Mouse (Mus musculus) heart, embryonic 11.5 days (tissue): ENCODE results near the gene Oxsr1. TPM values are rescaled to one million over a fixed set of nuclear protein-coding genes. Genes with fewer than 3 reads are reported as not detected.

Experiments
- ATAC-seq: fragments of 200-750 bp; cut with Nextera tagmentation; replicated peaks from 2 replicates; pipeline ENCODE4 v1.8.0; 2017; ENCODE audit warnings: moderate library complexity; ENCODE audit not compliant: insufficient number of reproducible peaks, low FRiP score, low TSS enrichment
- H3K27ac ChIP-seq: fragments of 300-500 bp; sonication (generic); 2 replicates; pipeline ENCODE4 v1.5.1; 2014; ENCODE audit warnings: mild to moderate bottlenecking, low read depth, low read length
- H3K27me3 ChIP-seq: fragments of 300-500 bp; sonication (generic); 2 replicates; pipeline ENCODE4 v1.6.1; 2014; ENCODE audit warnings: mild to moderate bottlenecking, low read length, mixed read lengths; ENCODE audit not compliant: control insufficient read depth, insufficient read depth
- H3K36me3 ChIP-seq: fragments of 300-500 bp; sonication (generic); 2 replicates; pipeline ENCODE4 v1.6.1; 2014; ENCODE audit warnings: mild to moderate bottlenecking, low read length, moderate library complexity, mixed read lengths; ENCODE audit not compliant: control insufficient read depth, insufficient read depth
- H3K4me1 ChIP-seq: fragments of 300-500 bp; sonication (generic); 2 replicates; pipeline ENCODE4 v1.6.1; 2014; ENCODE audit warnings: low read length; ENCODE audit not compliant: control insufficient read depth, insufficient read depth
- H3K4me2 ChIP-seq: fragments of 300-500 bp; sonication (generic); 2 replicates; pipeline ENCODE4 v1.6.1; 2014; ENCODE audit warnings: mild to moderate bottlenecking, moderate library complexity
- H3K4me3 ChIP-seq: fragments of 300-500 bp; sonication (generic); 2 replicates; pipeline ENCODE4 v1.5.1; 2014; ENCODE audit warnings: low read depth, low read length
- H3K9ac ChIP-seq: fragments of 300-500 bp; sonication (generic); 2 replicates; pipeline ENCODE4 v1.6.1; 2014; ENCODE audit warnings: mild to moderate bottlenecking, low read depth, low read length, moderate library complexity
- H3K9me3 ChIP-seq: fragments of 300-500 bp; sonication (generic); replicated peaks from 2 replicates; pipeline ENCODE4 v1.6.1; 2016; ENCODE audit warnings: low read length; ENCODE audit not compliant: control insufficient read depth
- WGBS: fragments of 180-500 bp; shearing (Covaris S2); extraction: QIAGEN DNeasy Blood & Tissue Kit; methylation state at CpG from one replicate; pipeline ENCODE4 v1.1.7; 2014; ENCODE audit not compliant: insufficient replicate concordance; 5-methylcytosine and 5-hydroxymethylcytosine counted together
- polyA plus RNA-seq: library from polyadenylated mRNA; unstranded; fragments of >200 nt; fragmentation: Nextera tagmentation; extraction: Ambion mirVana; gene quantifications from 2 replicates; pipeline ENCODE4 v1.2.1, GENCODE M21; 2014

Oxsr1 gene
- polyA plus RNA-seq, 1 experiment from 2014 or later, result 9.9 TPM

- no peaks in the 10 kb centered on the region for H3K9me3 ChIP-seq
- peak within 1 kb of the TSS; percentile 97 for H3K4me2 ChIP-seq
- peak within 1 kb of the TSS; percentile 59 for H3K4me3 ChIP-seq
- ATAC-seq, result peak; percentile 84
- WGBS, result 3% methylated on average over 65 of the region's 65 CpGs
- no peak within 1 kb of the TSS for H3K27ac ChIP-seq
- H3K9ac ChIP-seq, result peak within 1 kb of the TSS; percentile 66
- H3K27me3 ChIP-seq, result peaks cover 2% of the 10 kb centered on the region; the same call in 1 of the 2 replicates
- H3K4me1 ChIP-seq, result no peaks in the 10 kb centered on the region
- H3K36me3 ChIP-seq, result no peaks in the 10 kb centered on the region
These were observed 35.3 kb upstream of the Oxsr1 start, which contains the start of gene Xylb for GRCm38 (mm10) chr9:119357331-119358057. TSS of gene Xylb (plus strand) at chr9:119357381.

- Histone ChIP-seq H3K4me3 (no peak overlapping the region), H3K4me1 (no peaks in the 10 kb centered on the region), H3K27me3 (peaks cover 2% of the 10 kb centered on the region; the same call in 1 of the 2 replicates), H3K9me3 (no peaks in the 10 kb centered on the region), H3K36me3 (0 out of 2 replicates have a peak, but pooled peaks cover 3% of the 10 kb centered on the region), H3K27ac (no peak overlapping the region), H3K4me2 (no peak overlapping the region), H3K9ac (no peak overlapping the region)
- ATAC-seq, result no peak
- WGBS, result 77% methylated on average over 6 of the region's 6 CpGs
These were observed 33.7 kb upstream of the Oxsr1 start for GRCm38 (mm10) chr9:119355943-119356342.

- no peak overlapping the region for H3K4me2 ChIP-seq
- no peak overlapping the region for H3K9ac ChIP-seq
- peaks cover 2% of the 10 kb centered on the region; the same call in 1 of the 2 replicates for H3K27me3 ChIP-seq
- H3K9me3 ChIP-seq, result no peaks in the 10 kb centered on the region
- H3K4me1 ChIP-seq, result no peaks in the 10 kb centered on the region
- no peak overlapping the region for H3K27ac ChIP-seq
- 69% methylated on average over 6 of the region's 6 CpGs for WGBS
- no peak for ATAC-seq
- peaks cover 9% of the 10 kb centered on the region; the same call in 1 of the 2 replicates for H3K36me3 ChIP-seq
- H3K4me3 ChIP-seq, result no peak overlapping the region
These were observed 31.7 kb upstream of the Oxsr1 start for GRCm38 (mm10) chr9:119353926-119354325.

- Histone ChIP-seq H3K27me3 (no peaks in the 10 kb centered on the region), H3K4me3 (no peak overlapping the region), H3K27ac (no peak overlapping the region), H3K9me3 (no peaks in the 10 kb centered on the region), H3K36me3 (peaks cover 11% of the 10 kb centered on the region; the same call in 1 of the 2 replicates), H3K4me1 (no peaks in the 10 kb centered on the region), H3K4me2 (no peak overlapping the region), H3K9ac (no peak overlapping the region)
- ATAC-seq, result peak; percentile 40; the same call in 1 of the 2 replicates
- WGBS, result 29% methylated on average over 4 of the region's 4 CpGs
These were observed 29.8 kb upstream of the Oxsr1 start for GRCm38 (mm10) chr9:119352060-119352459.

- H3K4me3 ChIP-seq, result no peak overlapping the region
- H3K4me2 ChIP-seq, result no peak overlapping the region
- H3K9ac ChIP-seq, result no peak overlapping the region
- H3K36me3 ChIP-seq, result peaks cover 15% of the 10 kb centered on the region
- no peaks in the 10 kb centered on the region for H3K9me3 ChIP-seq
- H3K4me1 ChIP-seq, result no peaks in the 10 kb centered on the region
- H3K27me3 ChIP-seq, result no peaks in the 10 kb centered on the region
- WGBS, result 83% methylated on average over 10 of the region's 10 CpGs
- no peak overlapping the region for H3K27ac ChIP-seq
- no peak for ATAC-seq
These were observed 28.9 kb upstream of the Oxsr1 start for GRCm38 (mm10) chr9:119350947-119351705.

GRCm38 (mm10) chr9:119350531-119350930, 28.3 kb upstream of the Oxsr1 start:
- Histone ChIP-seq H3K27me3 (no peaks in the 10 kb centered on the region), H3K36me3 (peaks cover 15% of the 10 kb centered on the region), H3K4me3 (no peak overlapping the region), H3K9me3 (no peaks in the 10 kb centered on the region), H3K4me1 (no peaks in the 10 kb centered on the region), H3K27ac (no peak overlapping the region), H3K9ac (no peak overlapping the region), H3K4me2 (no peak overlapping the region)
- no peak for ATAC-seq
- WGBS, result 79% methylated on average over 3 of the region's 3 CpGs

GRCm38 (mm10) chr9:119346376-119346775, 24.1 kb upstream of the Oxsr1 start:
- Histone ChIP-seq H3K4me1 (peaks cover 7% of the 10 kb centered on the region), H3K9ac (no peak overlapping the region), H3K4me2 (no peak overlapping the region), H3K36me3 (peaks cover 18% of the 10 kb centered on the region), H3K9me3 (no peaks in the 10 kb centered on the region), H3K27me3 (no peaks in the 10 kb centered on the region), H3K27ac (no peak overlapping the region), H3K4me3 (no peak overlapping the region)
- no peak for ATAC-seq
- 82% methylated on average over 8 of the region's 8 CpGs for WGBS

- Histone ChIP-seq H3K4me1 (peaks cover 10% of the 10 kb centered on the region), H3K4me3 (no peak overlapping the region), H3K4me2 (no peak overlapping the region; the same call in 1 of the 2 replicates), H3K9me3 (no peaks in the 10 kb centered on the region), H3K27ac (no peak overlapping the region), H3K9ac (no peak overlapping the region), H3K36me3 (peaks cover 10% of the 10 kb centered on the region), H3K27me3 (no peaks in the 10 kb centered on the region)
- no peak for ATAC-seq
- 82% methylated on average over 7 of the region's 7 CpGs for WGBS
These were observed 20.5 kb upstream of the Oxsr1 start for GRCm38 (mm10) chr9:119342728-119343127.
